Mouse (Mus musculus): ENCODE results near the gene Ppm1h. TPM values are rescaled to one million over a fixed set of nuclear protein-coding genes. Genes with fewer than 3 reads are reported as not detected.
"Not testable (repeated sequence)": the region's sequence is repeated elsewhere in the genome, so short reads cannot be mapped to it uniquely, and the experiment has no call there.

Ppm1h gene
- total RNA-seq, 2 experiments from 2014 or later: 8.1 to 8.3 TPM

DNA sequence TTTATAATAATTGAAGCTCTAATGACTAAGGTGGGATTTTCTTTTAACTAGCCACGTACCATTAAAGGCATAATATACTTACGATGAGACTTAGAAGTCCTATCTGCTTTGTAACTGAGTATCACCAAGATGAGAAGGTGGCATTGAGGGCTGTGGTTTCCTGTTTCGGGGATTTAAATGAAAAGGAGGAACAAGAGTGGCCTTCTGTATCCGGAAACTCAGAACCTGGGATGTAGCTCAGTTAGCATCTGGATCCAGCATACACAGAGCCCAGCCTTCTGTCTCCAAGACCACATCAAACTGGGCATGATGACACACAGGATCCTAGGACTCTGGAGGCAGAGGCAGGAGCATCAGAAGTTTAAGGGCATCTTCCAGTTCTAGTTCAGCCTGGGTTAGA, 256.8 kb downstream of the Ppm1h start:
- not testable (repeated sequence) for DNase-seq

DNA sequence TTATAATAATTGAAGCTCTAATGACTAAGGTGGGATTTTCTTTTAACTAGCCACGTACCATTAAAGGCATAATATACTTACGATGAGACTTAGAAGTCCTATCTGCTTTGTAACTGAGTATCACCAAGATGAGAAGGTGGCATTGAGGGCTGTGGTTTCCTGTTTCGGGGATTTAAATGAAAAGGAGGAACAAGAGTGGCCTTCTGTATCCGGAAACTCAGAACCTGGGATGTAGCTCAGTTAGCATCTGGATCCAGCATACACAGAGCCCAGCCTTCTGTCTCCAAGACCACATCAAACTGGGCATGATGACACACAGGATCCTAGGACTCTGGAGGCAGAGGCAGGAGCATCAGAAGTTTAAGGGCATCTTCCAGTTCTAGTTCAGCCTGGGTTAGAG, 258.8 kb downstream of the Ppm1h start:
- DNase-seq: not testable (repeated sequence)

DNA sequence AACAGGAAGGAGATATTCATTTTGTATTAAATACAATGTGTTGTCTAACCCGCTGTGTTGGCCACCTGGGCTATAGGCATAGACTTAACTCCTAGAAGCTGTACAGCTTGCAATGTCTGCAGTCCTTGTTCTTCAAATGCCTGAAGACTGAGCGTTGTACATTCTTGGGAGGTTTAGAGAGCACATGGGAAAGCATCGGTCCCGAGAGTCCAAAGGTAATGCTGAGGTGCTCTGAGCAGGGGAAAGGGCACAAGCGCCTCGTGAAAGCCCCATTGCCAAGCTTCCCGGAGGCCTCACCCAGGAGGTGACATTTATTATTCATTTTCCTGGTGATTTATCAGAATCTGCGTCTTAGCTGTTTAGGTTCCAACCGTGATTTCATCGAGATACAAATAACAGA, 261.0 kb downstream of the Ppm1h start:
- no peak for DNase-seq

DNA sequence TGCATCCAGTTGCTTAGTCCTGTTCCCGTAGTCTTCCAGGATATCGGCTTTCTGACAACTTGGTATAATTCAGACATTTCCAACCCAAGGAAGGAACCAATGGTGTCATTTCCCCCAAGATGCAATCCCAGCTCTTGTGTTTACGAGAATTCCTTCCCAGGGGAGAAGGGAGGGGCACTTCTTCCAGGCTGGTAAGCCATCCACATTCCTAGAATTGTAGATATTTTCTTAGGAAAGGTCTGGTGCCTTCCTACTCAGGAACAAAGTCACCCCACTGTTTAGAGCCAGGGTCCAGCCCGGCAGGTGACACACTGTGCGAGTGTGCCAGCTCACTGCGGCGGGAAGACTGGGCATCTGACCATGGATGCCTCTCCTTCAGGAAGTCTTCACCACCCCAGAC, 264.2 kb downstream of the Ppm1h start:
- DNase-seq: no peak

GRCm38 (mm10) chr10:122943824-122944223, 265.3 kb downstream of the Ppm1h start:
- no peak for DNase-seq

DNA sequence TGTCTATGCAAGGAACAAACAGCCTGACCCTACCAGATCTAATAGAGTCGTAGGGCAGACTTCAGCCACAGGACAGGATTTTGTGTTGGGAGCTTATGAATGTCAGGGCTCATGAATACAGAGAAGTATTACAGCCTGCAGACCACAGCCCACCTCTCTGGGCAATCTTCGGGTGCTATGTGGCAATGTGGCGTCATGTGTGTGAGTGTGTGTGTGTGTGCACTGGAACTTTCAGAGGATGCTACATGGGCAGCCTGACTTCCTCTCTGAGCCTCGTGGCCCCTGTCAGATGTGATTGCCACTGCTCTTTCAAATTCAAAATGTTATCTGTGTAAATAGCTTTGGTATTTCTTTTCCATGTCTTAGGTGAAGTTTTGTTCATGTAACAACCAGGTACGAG, 266.3 kb downstream of the Ppm1h start:
- DNase-seq: no peak

DNA sequence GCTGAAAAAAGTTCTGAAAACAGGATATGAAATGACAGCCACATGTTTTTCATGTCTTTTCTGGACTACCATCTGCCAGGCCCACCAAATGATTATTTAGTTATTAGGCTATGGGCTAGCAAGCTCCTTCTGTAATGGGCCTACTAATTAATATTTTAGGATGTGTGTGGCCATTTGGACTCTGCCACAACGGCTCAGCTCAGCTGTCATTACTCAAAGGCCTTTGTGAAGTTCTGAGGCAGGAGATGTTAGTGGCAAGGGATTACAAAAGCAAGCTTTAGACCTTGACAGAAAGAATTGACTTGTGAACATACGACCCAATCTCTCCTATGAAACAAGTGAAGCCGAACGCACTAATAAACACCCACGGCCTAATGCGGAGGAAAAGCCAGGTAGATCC, 272.4 kb downstream of the Ppm1h start:
- DNase-seq: no peak

DNA sequence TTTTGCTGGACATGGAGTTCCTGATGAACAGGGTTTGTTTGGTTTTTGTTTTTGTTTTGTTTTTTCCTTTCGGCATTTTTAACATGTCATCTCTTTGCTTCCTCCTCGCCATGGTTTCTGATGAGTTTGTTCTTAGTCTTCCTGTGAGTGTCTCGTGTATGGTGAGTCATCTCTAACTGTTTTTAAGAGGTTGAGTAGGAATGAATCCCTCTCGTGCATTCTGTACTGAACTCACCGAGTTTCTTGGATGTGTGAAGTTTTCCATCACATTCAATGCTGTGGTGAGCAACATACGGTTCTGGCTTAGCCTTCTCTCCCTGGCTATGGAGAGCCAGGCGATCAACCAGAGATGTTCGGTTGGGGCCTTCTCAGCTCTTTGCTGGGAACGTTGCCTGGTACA, 275.0 kb downstream of the Ppm1h start:
- no peak for DNase-seq

DNA sequence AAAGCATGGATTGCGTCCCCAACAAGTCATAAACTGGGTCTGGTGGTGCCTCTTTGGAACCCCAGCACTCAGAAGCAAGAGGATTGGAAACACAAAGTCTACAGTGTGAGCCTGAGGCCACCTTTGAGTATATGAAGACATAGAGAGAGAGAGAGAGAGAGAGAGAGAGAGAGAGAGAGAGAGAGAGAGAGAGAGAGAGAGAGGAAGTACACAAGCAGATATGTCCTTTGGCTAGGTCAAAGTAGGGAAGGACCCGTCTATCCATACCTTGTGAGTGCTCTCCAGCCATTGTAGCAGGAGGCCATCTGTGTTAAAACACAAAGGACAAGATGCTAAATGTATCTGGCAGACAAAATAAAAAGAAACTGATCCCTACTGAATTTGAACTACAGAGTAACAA, 279.4 kb downstream of the Ppm1h start:
- no peak for DNase-seq

DNA sequence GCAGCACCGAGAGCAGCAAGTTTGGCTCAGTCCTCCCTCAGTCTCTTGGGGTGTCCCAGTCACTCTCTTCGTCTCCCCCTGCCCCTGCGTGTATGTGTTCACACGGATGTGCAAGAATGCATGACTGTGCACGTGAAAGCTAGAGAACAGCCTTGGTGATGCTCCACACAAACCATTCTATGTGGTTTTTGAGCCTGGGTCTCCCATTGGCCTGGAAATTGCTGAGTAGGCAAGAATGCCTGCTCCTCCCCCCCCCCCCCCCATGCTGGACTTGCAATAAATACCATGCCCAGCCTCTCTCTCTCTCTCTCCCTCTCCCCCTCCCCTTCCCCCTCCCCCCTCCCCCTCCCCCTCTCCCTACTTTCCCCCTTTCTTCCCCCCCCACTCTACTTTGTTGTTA, 280.1 kb downstream of the Ppm1h start:
- no peak for DNase-seq

DNA sequence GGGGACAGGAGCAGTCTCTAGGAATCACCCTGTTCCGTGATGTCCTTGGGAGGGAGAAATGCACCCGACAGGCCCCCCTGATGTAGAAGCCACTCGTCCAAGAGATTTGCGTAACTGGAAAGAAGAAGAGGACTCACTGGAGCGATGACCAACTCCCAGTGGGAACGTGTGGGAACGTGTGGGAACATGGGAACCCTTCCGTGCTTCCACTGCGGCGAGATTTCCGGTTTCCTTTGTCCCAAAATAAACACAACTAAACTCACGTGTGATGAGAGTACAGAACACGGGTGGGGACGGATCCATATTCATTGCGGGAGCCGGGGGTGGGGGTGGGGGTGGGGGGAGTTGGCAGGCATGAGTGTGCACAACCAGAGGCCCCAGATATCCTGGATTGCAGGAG, 281.7 kb downstream of the Ppm1h start:
- DNase-seq: no peak

DNA sequence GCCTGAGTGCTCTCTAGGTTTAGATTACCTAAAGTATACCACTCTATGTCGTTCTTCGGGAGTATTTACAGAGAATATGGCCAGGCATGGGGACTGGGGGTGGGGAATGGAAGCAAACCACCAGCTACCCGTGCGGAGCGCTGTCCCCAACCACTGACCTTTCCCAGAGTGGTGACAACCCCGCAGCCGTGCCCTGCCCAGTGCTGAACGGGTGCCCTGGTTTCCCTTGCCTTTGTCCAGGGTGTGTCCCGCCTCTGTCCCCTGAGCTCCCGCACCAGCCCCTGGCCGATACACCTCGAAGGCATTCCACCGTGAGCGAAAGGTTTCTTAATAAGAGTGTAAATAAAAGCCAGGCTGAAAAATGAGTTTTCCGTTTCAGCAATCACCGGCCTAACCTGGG, 282.2 kb downstream of the Ppm1h start:
- DNase-seq: no peak

- no peak for DNase-seq
Measured at GRCm38 (mm10) chr10:122961494-122961893, 282.9 kb downstream of the Ppm1h start.

DNA sequence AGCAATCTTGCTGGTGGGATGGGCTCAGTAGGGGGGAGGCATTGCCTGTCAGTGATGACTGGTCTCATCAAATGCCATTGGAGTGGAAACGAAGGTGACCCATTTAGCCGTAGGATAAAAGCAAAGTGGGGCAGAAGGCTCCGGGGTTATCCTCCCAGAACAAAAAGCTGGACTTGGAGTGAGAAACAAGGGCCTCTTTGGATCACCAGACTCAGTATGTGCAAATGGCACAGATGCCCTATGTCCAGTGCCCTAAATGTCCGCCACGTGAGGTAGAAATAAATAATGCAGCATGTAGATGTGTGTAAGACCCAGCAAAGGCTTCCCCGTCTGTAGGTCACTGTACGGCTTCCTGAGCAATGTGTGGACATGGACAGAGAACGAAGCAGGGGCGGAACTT, 284.1 kb downstream of the Ppm1h start:
- no peak for DNase-seq

GRCm38 (mm10) chr10:122963463-122964240, 285.1 kb downstream of the Ppm1h start:
- DNase-seq: no peak

DNA sequence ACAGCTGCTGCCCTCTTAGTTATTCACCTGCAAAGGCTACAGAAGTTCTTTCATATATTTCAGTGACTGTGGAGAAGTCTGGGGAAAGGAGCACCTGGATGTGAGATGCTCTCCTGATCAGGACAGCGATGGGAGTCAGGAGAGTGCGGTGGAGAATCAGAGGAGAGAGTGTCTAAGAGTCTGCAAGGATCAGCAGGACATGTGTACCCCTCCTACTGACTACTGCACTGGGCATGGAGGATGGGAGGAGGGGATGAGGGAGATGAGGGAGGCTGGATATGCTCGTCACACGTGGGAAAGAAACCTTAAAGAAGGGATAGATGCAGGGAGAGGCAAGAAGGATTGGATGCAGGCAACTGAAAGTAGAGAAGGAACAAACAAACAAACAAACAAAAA, 285.7 kb downstream of the Ppm1h start:
- no peak for DNase-seq

DNA sequence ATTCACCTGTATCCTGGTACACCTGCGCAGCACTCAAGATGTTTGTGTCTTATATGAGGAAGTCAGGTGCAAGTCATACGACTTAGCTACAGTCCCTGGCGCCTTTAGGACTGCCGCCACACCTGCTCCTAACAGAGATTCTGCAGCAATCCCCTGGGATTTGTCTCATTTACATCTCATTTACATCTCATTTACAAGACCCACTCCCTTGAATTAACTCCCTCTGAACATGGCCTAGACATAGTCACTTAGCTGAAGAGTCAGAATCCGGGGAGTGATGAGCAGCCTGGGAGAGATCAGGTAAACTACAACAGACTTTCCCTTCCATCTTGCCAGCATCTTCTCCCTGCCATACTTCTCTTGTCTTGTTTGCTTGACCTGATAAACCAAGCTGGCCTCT, 287.1 kb downstream of the Ppm1h start:
- DNase-seq: not testable (repeated sequence)

DNA sequence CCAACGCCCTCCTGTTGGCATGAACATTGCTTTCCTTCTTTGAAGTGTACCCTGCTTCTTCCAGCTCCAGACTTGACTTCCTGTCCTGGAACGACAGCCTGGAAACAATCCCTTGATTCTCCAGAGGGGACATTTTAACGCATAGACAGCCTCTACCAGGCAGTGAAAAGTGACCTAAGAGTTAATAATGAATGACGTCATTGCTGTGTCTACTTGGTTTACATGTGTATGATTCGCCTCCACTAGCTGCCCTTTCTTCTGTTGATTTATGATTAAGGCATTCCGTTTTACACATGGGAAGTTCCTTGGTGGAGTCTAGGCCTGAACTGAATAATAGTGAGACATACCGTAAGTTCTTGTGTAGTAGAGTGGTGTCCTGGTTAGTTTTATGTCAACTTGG, 287.9 kb downstream of the Ppm1h start:
- no peak for DNase-seq

DNA sequence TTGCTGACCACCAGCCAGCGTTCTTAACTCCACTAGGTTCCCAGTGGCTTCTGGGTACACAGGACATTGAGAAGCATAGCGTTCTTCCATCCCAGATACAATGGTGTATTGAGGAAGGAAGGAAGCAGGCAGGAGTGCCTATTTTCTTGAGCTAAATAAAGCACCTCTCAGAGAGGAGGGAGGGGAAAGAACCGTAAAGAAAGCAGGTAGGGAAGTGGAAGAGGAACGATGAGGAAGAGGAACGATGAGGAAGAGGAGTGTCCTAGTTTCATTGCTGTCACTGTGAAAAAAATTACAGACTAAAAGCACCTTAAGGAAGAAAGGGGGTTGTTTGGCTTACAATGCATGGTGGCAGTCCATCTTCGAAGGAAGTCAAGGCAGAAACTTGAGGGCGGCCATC, 291.6 kb downstream of the Ppm1h start:
- no peak for DNase-seq

GRCm38 (mm10) chr10:122973241-122973640, 294.7 kb downstream of the Ppm1h start:
- no peak for DNase-seq

DNA sequence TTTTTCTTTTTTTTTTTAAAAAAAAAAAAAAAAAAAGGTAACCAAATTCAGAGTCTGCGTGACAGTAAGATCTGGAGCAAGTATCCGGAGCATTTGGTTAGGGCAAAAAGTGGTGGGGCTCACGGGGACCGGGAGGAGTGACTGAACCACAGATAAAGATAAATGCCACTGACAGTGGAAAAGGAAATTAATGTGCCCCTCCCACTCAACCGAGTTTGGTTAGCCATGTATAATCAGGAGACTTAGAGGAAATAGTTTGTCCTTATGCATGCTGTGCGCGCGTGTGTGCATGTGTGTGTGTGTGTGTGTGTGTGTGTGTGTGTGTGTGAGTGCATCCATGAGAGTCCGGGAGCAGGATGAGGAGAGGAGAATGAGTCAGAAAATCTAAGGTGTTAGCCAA, 297.5 kb downstream of the Ppm1h start:
- no peak for DNase-seq

DNA sequence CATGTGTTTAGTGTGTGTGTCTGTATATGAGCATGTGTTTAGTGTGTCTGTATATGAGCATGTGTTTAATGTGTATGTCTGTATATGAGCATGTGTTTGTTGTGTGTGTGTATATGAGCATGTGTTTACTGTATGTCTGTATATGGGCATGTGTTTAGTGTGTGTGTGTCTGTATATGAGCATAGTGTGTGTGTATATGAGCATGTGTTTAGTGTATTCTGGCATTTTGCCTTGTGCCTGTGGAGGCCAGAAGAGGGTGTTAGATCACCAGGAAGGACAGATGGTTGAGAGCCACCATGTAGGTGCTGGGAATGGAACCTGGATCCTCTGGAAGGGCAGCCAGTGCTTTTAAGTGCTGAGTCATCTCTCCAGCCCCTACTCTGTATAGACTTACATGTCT, 300.8 kb downstream of the Ppm1h start:
- no peak for DNase-seq

DNA sequence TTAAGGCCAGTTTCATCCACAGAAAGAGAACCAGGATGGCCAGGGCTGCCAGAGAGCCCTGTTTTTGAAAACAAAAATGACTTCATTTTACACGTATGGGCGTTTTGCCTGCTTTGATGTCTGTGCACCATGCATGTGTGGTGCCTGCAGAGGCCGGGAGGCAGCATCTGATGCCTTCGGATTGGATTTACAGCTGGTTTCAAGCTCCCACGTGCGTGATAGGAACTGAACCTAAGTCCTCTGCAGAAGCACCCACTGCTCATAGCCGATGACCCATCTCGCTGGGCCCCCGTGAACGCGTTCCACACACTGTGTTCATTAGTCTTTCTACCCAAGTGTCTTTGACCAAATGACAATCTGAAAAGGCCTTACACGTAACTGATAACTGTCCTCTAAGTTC, 301.6 kb downstream of the Ppm1h start:
- no peak for DNase-seq

DNA sequence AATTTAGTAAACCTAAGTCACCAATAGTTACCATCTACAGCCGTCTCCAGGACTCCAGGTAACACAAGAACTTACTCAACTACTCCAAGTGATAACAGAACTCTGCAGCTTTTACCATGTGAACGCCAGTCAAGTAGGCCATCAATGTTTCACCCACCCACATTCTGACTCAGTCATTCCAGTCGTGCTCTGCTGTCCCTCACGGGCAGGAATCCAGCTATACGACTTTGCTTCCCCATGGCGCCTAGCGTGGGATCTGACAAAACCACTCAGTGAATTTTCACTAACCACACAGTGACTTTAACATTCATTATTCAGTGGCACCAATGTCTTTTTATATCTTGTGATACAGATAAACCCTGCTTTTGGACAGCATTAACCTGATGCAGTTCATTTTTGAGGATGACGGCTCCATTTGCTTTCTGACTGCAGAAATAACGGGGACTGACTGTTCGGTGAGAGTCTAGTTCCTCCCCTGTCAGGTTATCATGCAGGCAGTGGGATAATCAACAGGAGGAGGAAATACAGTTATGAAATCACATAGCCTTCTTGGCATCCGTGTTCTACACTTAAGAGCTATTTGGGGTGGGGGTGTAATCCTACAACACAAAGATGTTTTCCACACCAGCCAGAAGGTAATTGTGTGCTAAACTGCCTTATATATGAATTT, 304.5 kb downstream of the Ppm1h start:
- DNase-seq: no peak
